Mouse (Mus musculus) limb, embryonic 14.5 days (tissue): ENCODE data around the gene Sds. TPM values are rescaled to one million over a fixed set of nuclear protein-coding genes. Genes with fewer than 3 reads are reported as not detected.

ENCODE experiments used
- ATAC-seq: fragments of 200-750 bp; cut with Nextera tagmentation; 2 replicates; pipeline ENCODE4 v1.8.0; 2017; ENCODE audit warnings: low read depth, moderate number of reproducible peaks, moderate TSS enrichment; ENCODE audit not compliant: low FRiP score
- DNase-seq: peaks from one replicate; pipeline ENCODE4 v3.0.0-alpha.2; 2015; ENCODE audit warnings: low spot score
- H3K27ac ChIP-seq: fragments of 300-500 bp; sonication (generic); replicated peaks from 2 replicates; pipeline ENCODE4 v1.5.1; 2014; ENCODE audit warnings: low read depth, mild to moderate bottlenecking, low read length, moderate library complexity, mixed read lengths
- H3K27me3 ChIP-seq: fragments of 300-500 bp; sonication (generic); 2 replicates; pipeline ENCODE4 v1.6.1; 2014; ENCODE audit warnings: low read length, mixed read lengths; ENCODE audit not compliant: control insufficient read depth, insufficient read depth
- H3K36me3 ChIP-seq: fragments of 300-500 bp; sonication (generic); 2 replicates; pipeline ENCODE4 v1.6.1; 2014; ENCODE audit warnings: mild to moderate bottlenecking, low read length, moderate library complexity, mixed read lengths; ENCODE audit not compliant: control insufficient read depth, insufficient read depth
- H3K4me1 ChIP-seq: fragments of 300-500 bp; sonication (generic); 2 replicates; pipeline ENCODE4 v1.6.1; 2014; ENCODE audit warnings: antibody characterized with exemption, low read length, mixed read lengths; ENCODE audit not compliant: control insufficient read depth, insufficient read depth
- H3K4me2 ChIP-seq: fragments of 300-500 bp; sonication (generic); replicated peaks from 2 replicates; pipeline ENCODE4 v1.6.1; 2014; ENCODE audit warnings: low read depth, mild to moderate bottlenecking, low read length, moderate library complexity; ENCODE audit not compliant: severe bottlenecking
- H3K4me3 ChIP-seq: fragments of 300-500 bp; sonication (generic); replicated peaks from 2 replicates; pipeline ENCODE4 v1.5.1; 2014; ENCODE audit warnings: low read length
- H3K9ac ChIP-seq: fragments of 300-500 bp; sonication (generic); 2 replicates; pipeline ENCODE4 v1.6.1; 2014; ENCODE audit warnings: mild to moderate bottlenecking, low read depth, low read length, moderate library complexity; ENCODE audit not compliant: severe bottlenecking
- H3K9me3 ChIP-seq: fragments of 300-500 bp; sonication (generic); 2 replicates; pipeline ENCODE4 v1.6.1; 2016; ENCODE audit warnings: low read length; ENCODE audit not compliant: control insufficient read depth
- POLR2A ChIP-seq: fragments of 200-500 bp; IDR thresholded peaks from 2 replicates; pipeline ENCODE4 v1.8.0; 2012; ENCODE audit warnings: inconsistent platforms, mild to moderate bottlenecking, moderate library complexity, borderline replicate concordance; ENCODE audit not compliant: insufficient read depth, insufficient read length; ENCODE audit errors: extremely low read depth
- WGBS: fragments of 180-500 bp; shearing (Covaris S2); extraction: QIAGEN DNeasy Blood & Tissue Kit; methylation state at CpG from one replicate; pipeline ENCODE4 v1.1.7; 2014; 5-methylcytosine and 5-hydroxymethylcytosine counted together
- polyA plus RNA-seq, 2 experiments: library from polyadenylated mRNA; depleted of rRNA in 1 of 2; stranded (reverse) in 1 of 2; unstranded in 1 of 2; fragments of >200 nt; fragmentation: Nextera tagmentation in 1 of 2; extraction: Ambion mirVana in 1 of 2; gene quantifications; 2 replicates each; pipeline versions ENCODE4 v1.2.1 to v1.2.3; 2012 to 2014

The Sds gene
- polyA plus RNA-seq, 2 experiments = 0.10 TPM; not detected in 1

DNA sequence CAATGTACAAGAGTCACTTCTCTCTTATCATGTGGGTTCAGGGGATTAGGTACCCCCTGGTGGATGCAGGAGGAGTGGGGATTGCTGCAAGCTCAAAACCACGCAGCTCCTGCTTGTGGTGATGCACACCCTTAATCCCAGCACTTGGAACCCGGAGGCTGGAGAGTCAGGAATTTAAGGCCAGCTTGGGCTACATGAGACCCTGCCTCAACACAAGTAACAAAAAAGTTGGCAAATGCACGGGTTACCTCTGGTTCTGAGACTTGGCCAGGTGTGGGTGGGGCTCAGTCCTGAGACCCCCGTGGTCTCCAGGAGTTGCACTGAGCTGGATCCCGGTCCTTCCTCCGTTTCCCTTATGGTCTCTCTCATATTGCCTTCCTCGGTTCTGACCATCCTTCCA, 39.1 kb downstream of the Sds start:
- Histone ChIP-seq H3K9ac (no peak overlapping the region), H3K4me3 (no peak overlapping the region), H3K36me3 (no peaks in the 10 kb centered on the region), H3K4me2 (no peak overlapping the region), H3K27ac (no peak overlapping the region; the same call in 1 of the 2 replicates), H3K27me3 (no peaks in the 10 kb centered on the region), H3K9me3 (no peaks in the 10 kb centered on the region), H3K4me1 (peaks cover 36% of the 10 kb centered on the region)
- DNase-seq (no peak), ATAC-seq (no peak)
- TF ChIP-seq POLR2A = no peak
- WGBS = 74% methylated on average over 7 of the region's 7 CpGs

DNA sequence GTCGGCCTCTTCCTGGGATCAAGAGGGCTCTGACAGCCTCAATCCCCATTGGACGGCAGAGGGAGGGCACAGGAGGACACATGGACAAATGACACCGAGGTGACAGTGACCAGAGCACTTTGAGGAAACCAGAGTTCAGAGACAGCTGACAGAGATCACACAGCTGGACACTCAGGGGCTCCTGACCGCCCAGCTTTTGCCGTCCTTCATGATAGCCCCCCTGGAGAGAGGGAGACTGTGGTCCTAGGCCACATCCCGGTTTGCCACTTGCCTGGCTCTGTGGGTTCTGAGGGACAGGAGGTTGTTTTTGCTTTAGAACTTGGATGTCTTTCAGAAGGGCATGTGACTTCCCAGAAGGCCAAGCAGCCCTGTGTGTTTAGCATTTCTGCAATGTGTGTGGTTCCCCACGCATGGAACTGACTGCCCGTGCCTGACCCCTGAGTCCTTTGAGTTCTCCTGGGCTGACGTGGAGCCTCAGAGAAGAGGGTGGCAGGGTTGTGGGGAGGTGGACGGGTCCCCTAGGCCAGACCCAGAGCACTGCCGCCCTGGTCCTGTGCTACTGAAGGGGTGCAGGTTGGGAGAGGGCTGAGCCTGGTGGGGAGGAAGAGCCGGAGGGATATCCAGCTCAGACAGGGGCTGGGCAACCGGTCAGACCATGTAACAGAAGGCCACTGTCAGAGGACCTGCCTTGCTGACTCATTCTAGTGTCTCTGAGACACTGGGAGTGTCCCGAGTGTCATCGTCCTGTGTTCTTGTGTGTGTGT, 40.1 kb downstream of the Sds start:
- TF ChIP-seq POLR2A = no peak
- DNase-seq (no peak), ATAC-seq (no peak)
- Histone ChIP-seq H3K27ac (no peak overlapping the region), H3K4me3 (no peak overlapping the region), H3K9ac (no peak overlapping the region), H3K27me3 (no peaks in the 10 kb centered on the region), H3K9me3 (no peaks in the 10 kb centered on the region), H3K36me3 (no peaks in the 10 kb centered on the region), H3K4me1 (peaks cover 32% of the 10 kb centered on the region), H3K4me2 (no peak overlapping the region)
- 53% methylated on average over 15 of the region's 15 CpGs for WGBS

DNA sequence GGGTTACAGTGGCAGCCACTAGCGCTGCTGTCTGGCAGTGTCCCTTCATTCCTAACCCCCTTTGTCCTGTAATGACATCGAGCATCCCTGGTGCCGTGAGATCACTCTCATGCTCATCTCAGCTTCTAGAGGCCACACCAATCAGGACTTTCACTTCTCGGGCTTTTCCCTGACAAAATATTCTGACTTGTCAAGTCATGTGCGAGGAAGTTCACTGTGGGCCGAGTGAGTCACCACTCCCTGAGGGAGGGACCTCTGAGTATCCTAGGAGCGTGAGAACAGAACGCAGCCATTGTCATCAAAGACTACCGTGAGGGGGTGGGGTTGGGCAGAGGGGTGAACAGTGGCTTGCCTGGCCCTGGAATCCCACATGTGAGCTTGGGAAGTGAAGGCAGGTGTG, 41.2 kb downstream of the Sds start:
- peaks cover 29% of the 10 kb centered on the region for H3K4me1 ChIP-seq
- no peaks in the 10 kb centered on the region for H3K9me3 ChIP-seq
- no peak for TF ChIP-seq POLR2A
- WGBS = 58% methylated on average over 9 of the region's 9 CpGs
- H3K9ac ChIP-seq = no peak overlapping the region
- H3K4me3 ChIP-seq = no peak overlapping the region
- H3K36me3 ChIP-seq = no peaks in the 10 kb centered on the region
- ATAC-seq = no peak
- no peaks in the 10 kb centered on the region for H3K27me3 ChIP-seq
- no peak overlapping the region for H3K27ac ChIP-seq
- no peak for DNase-seq
- no peak overlapping the region for H3K4me2 ChIP-seq

DNA sequence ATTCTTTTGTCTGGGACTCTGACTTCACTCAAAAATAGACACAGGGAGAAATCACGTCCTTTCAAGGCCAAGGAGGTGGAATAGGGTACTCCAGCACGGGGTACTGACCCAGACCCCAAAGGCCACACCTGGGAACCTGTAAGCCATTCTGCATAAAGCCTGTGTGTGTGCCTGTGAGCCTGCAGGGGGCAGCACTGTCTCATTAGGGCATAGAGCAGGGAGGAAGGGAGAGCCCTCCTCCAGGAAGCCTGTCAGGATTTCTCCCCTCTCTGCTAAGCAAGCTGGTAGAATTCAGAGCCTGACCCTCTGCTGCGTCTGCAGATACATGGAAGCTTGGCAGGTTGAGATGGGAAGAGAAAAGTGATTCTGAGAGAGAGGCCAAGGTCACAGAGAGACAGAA, 46.3 kb downstream of the Sds start:
- H3K27ac ChIP-seq = no peak overlapping the region
- ATAC-seq (no peak), DNase-seq (no peak)
- H3K27me3 ChIP-seq = no peaks in the 10 kb centered on the region
- no peak overlapping the region for H3K9ac ChIP-seq
- WGBS = 83% methylated on average over 3 of the region's 3 CpGs
- H3K36me3 ChIP-seq = no peaks in the 10 kb centered on the region
- H3K4me2 ChIP-seq = no peak overlapping the region
- no peak for TF ChIP-seq POLR2A
- H3K4me1 ChIP-seq = no peaks in the 10 kb centered on the region
- no peaks in the 10 kb centered on the region for H3K9me3 ChIP-seq
- no peak overlapping the region for H3K4me3 ChIP-seq

DNA sequence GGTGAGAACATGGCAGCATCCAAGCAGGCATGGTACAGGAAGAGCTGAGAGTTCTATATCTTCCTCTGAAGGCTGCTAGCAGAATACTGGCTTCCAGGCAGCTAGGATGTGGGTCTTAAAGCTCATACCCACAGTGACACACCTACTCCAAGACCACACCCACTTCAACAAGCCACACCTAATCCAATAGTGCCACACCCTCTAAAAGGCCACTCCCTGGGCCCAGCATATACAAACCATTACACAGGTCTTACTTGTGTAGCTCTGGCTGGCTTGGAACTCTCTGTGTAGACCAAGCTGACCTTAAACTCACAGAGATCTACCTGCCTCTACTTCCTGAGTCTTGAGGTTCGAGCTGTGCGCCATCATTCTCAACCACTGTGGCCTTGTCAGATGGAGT, 48.4 kb downstream of the Sds start:
- H3K27ac ChIP-seq = no peak overlapping the region
- no peak for TF ChIP-seq POLR2A
- no peak for ATAC-seq
- no peaks in the 10 kb centered on the region for H3K9me3 ChIP-seq
- no peak overlapping the region for H3K4me3 ChIP-seq
- WGBS = 98% methylated on average over 2 of the region's 2 CpGs
- no peaks in the 10 kb centered on the region for H3K4me1 ChIP-seq
- no peaks in the 10 kb centered on the region for H3K36me3 ChIP-seq
- no peak overlapping the region for H3K9ac ChIP-seq
- DNase-seq = no peak
- H3K4me2 ChIP-seq = no peak overlapping the region
- no peaks in the 10 kb centered on the region for H3K27me3 ChIP-seq
